Comparison of ENCODE assay signal across 9 mouse cellular contexts in genomic region chr5:51552483-51553091, GRCm38 (mm10). TPM values are rescaled to one million over a fixed set of nuclear protein-coding genes. Genes with fewer than 3 reads are reported as not detected.
DNase-seq lines count a peak whose midpoint lies in the region; ATAC-seq and TF ChIP-seq lines count a peak whose summit lies in the region.
"Had no signal": no experiment of that assay in that cellular context is flagged by ENCODE, and none has a peak within 500 bp of the region (broad histone marks: within the 10 kb centered on the region; RNA-seq: fewer than 3 reads in every experiment).

No protein-coding gene starts in this region.

- peak; percentile 81 for ATAC-seq in embryonic facial prominence, embryonic 14.5 days (ENCODE audit: low read depth)
- ATAC-seq in midbrain, embryonic 15.5 days (replicated peaks) = peak; percentile 74

- H3K9me3 ChIP-seq in embryonic facial prominence, embryonic 14.5 days (ENCODE audit: control insufficient read depth, low read length) = no peaks in the 10 kb centered on the region
- H3K9me3 ChIP-seq in heart, embryonic 10.5 days = no peaks in the 10 kb centered on the region
- H3K9me3 ChIP-seq in midbrain, embryonic 15.5 days = no peaks in the 10 kb centered on the region

- TF ChIP-seq POLR2A in kidney, adult 2 months (IDR thresholded peaks at IDR 0.05; ENCODE audit: low read depth, low read length) = no peak

- H3K4me1 ChIP-seq in embryonic facial prominence, embryonic 14.5 days (ENCODE audit: control insufficient read depth, insufficient read depth, low read length) = peaks cover 7% of the 10 kb centered on the region
- H3K4me1 ChIP-seq in heart, embryonic 10.5 days = peaks cover 33% of the 10 kb centered on the region
- peaks cover 13% of the 10 kb centered on the region; the same call in 1 of the 2 replicates for H3K4me1 ChIP-seq in kidney, adult 2 months (ENCODE audit: control insufficient read depth, insufficient read depth, low read length)
- H3K4me1 ChIP-seq in midbrain, embryonic 15.5 days = peaks cover 20% of the 10 kb centered on the region

- peak overlapping the region; percentile 50 for H3K4me3 ChIP-seq in embryonic facial prominence, embryonic 14.5 days (ENCODE audit: low read depth, low read length)
- peak overlapping the region; percentile 68 for H3K4me3 ChIP-seq in heart, embryonic 10.5 days
- peak overlapping the region; percentile 78 for H3K4me3 ChIP-seq in kidney, adult 2 months (ENCODE audit: insufficient read depth, low read depth, low read length)
- H3K4me3 ChIP-seq in midbrain, embryonic 15.5 days = peak overlapping the region; percentile 46

- peak overlapping the region; percentile 59 for H3K9ac ChIP-seq in embryonic facial prominence, embryonic 14.5 days (ENCODE audit: low read depth, low read length)
- peak overlapping the region; percentile 19; the same call in 1 of the 2 replicates for H3K9ac ChIP-seq in midbrain, embryonic 15.5 days

- H3K36me3 ChIP-seq in embryonic facial prominence, embryonic 14.5 days (ENCODE audit: control insufficient read depth, insufficient read depth, low read length) = no peaks in the 10 kb centered on the region
- H3K36me3 ChIP-seq in heart, embryonic 10.5 days = no peaks in the 10 kb centered on the region
- H3K36me3 ChIP-seq in kidney, adult 2 months (ENCODE audit: control insufficient read depth, insufficient read depth, low read length) = peaks cover 1% of the 10 kb centered on the region; the same call in 1 of the 2 replicates
- H3K36me3 ChIP-seq in midbrain, embryonic 15.5 days (replicated peaks) = no peaks in the 10 kb centered on the region

- peak overlapping the region; percentile 88 for H3K27ac ChIP-seq in embryonic facial prominence, embryonic 14.5 days (replicated peaks; ENCODE audit: low read depth, low read length)
- peak overlapping the region; percentile 90 for H3K27ac ChIP-seq in heart, embryonic 10.5 days
- peak overlapping the region; percentile 96 for H3K27ac ChIP-seq in kidney, adult 2 months (ENCODE audit: insufficient read depth, low read depth, low read length)
- peak overlapping the region; percentile 58 for H3K27ac ChIP-seq in midbrain, embryonic 15.5 days

- TF ChIP-seq CTCF in kidney, adult 2 months (conservative IDR thresholded peaks at IDR 0.05; ENCODE audit: insufficient read depth, insufficient read length, low read depth, low read length) = no peak

- peak; percentile 40 to 54 for DNase-seq in spleen, adult 18-20 months
- DNase-seq in spleen, adult 12 weeks (ENCODE audit: low spot score) = no peak
- DNase-seq in embryonic facial prominence, embryonic 14.5 days (ENCODE audit: low spot score) = peak; percentile 87
- peak; percentile 78 for DNase-seq in heart, embryonic 10.5 days (ENCODE audit: low spot score)
- DNase-seq in kidney, adult 2 months = peak; percentile 87
- DNase-seq in liver = peak; percentile 25
- peak; percentile 4 to 50 for DNase-seq in spleen, postnatal 10 days (ENCODE audit: low spot score in 2 of 2)

- H3K27me3 ChIP-seq in embryonic facial prominence, embryonic 14.5 days (replicated peaks; ENCODE audit: control insufficient read depth, insufficient read depth, low read length) = no peaks in the 10 kb centered on the region
- H3K27me3 ChIP-seq in heart, embryonic 10.5 days (ENCODE audit: insufficient read depth, poor library complexity, severe bottlenecking) = no peaks in the 10 kb centered on the region
- no peaks in the 10 kb centered on the region for H3K27me3 ChIP-seq in kidney, adult 2 months (replicated peaks; ENCODE audit: control insufficient read depth, insufficient read depth, low read length)
- H3K27me3 ChIP-seq in midbrain, embryonic 15.5 days (replicated peaks) = no peaks in the 10 kb centered on the region; the same call in 1 of the 2 replicates
- H3K27me3 ChIP-seq: CH12.LX had no signal

- H3K4me2 ChIP-seq in embryonic facial prominence, embryonic 14.5 days (ENCODE audit: low read depth, low read length) = peak overlapping the region; percentile 70
- H3K4me2 ChIP-seq in midbrain, embryonic 15.5 days = peak overlapping the region; percentile 76

- WGBS in embryonic facial prominence, embryonic 14.5 days = under 1% methylated on average over 24 of the region's 24 CpGs
- under 1% methylated on average over 24 of the region's 24 CpGs for WGBS in heart, embryonic 10.5 days
- under 1% methylated on average over 24 of the region's 24 CpGs for WGBS in kidney, adult 2 months
- WGBS in midbrain, embryonic 15.5 days = 1% methylated on average over 24 of the region's 24 CpGs

RNA-seq across cellular contexts. Expression of gene Ppargc1a, which starts 14.9 kb away (rescaled TPM):
- 4.6 and 4.9 TPM in 2 replicates for polyA plus RNA-seq in embryonic facial prominence, embryonic 14.5 days (2014; fragmentation: Nextera tagmentation; extraction: Ambion mirVana)
- polyA plus RNA-seq in heart, embryonic 10.5 days (2016; fragmentation: Nextera tagmentation; extraction: Ambion mirVana) = 21.2 and 39.8 TPM in 2 replicates
- 23.0 and 23.1 TPM in 2 replicates for polyA plus RNA-seq in kidney, adult 2 months (2012; rRNA removed)
- 16.7 and 17.2 TPM in 2 replicates for polyA plus RNA-seq in midbrain, embryonic 15.5 days (2015; fragmentation: Nextera tagmentation; extraction: Ambion mirVana)
